Mouse (Mus musculus) neural tube, embryonic 10.5 days (tissue): ENCODE data around the gene Parp8.
"Not testable (repeated sequence)": the region's sequence is repeated elsewhere in the genome, so short reads cannot be mapped to it uniquely, and the experiment has no call there.

Experiments
- DNase-seq: peaks from one replicate; pipeline ENCODE4 v3.0.0-alpha.2; 2017; ENCODE audit warnings: low spot score; ENCODE audit errors: extremely low spot score

The Parp8 gene

DNA sequence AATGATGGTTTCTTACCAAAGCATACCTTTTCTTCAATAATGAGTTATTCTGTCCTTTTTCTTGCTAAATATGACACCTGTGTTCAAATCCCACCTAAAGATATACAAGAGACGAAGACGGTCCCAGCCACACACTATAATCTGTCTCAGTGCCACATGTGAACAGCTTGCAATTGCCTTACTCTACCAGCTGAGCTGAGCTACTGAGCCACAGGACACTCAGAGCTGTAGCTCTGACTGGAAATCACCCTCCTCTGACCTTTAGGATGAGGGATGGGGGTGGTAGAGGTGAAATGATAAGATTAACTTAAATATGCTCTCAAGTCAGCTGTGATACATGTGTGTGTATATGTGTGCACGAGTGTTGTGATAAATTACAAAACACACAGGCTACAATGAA, 57.9 kb downstream of the Parp8 start:
- no peak for DNase-seq

DNA sequence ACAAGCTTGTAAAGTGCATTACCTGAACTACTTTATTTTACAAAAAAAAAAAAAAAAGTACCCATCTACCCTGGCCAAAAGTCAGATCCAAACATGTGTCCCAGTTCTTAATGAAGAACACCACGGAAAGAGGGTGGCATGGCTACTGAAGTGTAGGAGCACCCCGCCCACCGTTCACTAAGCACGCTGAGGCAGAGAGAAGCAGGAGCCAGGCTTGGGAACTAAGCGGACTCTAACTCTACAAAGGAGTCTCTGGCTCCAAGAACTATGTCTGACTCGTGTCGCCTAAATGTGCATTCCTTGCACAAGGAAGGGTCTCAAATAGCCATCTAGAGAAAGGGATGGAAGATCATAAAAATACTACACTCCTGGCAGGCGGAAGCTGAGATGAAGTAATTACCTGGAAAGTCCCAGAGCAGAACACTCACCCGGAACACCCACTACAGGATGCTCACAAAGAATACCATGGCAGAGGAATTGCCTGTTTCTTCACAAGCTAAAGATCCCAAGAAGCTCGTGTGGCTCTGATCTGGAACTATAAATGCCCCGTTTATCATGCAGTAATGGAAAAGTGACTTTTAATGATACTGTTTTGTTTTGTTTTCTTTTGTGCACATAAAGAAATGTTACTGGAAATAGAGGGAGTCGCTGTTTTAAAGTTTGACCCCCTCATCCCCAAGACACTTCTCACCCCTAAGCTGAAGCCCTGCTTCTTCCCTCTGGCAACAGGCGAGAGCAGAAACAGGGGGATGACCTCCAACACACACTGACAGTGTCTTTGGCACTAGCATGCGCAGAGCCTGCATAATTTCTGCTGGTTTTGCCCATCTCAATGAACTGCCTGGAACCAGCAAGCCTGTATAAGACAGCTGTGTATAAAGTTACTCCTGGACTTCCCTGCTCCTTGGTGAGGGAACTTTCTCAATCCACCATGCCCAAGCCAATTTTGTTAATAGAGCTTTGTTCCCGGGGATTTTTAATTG, 62.6 kb downstream of the Parp8 start:
- DNase-seq = no peak

DNA sequence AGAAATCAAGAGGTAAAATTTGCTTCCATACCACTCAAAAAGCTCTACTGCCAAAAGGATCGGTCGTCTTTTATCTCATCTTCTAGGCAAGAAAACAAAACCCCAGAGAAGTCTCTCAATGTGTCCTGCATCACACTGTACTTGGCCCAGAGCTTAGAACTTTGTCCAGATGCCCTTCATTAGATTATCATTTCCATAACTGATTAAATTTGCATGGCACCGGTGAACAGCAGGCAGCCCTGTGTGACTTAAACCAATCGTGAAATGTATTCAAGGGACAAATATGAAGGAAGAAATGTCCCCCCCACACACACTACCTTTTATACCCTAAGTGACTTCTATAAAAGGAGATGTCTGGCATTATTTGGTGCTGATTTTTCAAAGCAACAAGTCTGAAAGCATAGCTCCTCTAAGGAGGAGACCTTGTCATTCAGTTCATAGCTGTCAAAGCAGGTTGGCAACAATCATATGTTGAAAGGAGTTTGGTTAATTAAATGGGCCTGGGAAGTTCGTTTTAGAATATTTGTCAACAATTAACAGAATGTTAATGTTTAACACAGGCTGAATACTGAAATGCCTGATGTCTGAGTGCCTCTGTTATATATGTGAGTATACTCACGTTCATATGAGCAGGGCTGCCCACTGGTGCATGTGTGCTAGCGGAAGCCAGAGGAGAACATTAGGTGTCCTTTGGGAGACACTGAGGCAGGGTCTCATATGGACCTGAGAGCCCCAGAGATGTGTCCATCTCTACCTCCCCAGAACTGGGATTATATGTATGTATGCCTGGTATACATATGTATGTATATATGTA, 66.4 kb downstream of the Parp8 start:
- no peak for DNase-seq

DNA sequence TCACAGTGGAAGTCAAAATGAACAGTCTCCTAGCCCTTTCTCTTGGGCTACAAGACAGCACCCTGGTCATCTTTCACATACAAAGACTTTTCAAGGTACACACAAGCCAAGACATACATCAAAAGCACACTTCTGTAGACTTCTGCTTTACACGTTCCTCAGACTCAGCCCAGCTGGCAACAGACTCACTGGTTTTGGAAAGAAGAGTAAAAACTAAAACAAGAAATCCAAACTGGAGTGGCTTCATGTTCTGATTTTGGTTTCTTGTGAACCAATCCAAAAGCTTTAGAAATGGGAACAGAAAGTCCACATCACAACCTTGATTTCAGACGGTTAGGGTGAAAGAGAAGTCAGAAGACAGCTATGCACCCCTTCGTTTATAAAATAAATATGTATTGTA, 67.8 kb downstream of the Parp8 start:
- no peak for DNase-seq

DNA sequence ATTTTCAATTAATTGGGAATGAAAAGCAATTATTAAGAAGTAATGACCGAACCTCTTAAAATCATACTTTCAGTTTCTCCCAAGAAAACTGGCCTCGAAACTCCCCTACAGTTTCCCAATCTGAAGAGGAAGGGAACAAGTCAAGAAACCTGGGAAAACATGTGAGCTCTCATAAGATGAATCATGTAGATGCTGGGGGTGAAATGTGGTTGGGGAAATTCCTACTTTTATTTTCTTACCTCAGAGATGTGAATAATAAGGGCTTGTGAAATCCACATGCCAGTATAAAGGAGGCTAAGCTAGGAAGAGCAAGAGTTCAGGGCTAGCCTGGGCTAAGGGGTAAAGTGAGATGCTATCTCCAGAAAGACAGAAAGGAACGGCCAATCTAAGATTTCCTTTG, 74.0 kb downstream of the Parp8 start:
- no peak for DNase-seq

DNA sequence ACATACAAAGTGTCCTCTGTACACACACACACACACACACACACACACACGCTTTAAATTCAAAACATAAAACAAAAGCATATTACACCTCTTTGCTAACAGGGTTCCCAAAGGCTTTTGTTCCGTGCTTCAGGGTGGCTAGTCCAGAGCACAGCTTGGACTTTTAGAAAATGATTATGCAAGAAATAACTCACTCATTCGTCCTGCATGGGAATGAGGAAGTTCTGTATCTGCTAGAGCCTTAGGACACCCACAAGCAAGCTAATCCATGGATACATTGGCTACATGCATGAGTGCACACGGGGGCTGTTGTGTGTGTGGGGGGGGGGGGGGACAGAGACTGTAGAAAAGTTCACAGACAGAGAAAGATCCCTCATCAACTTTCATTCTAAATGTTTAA, 75.8 kb downstream of the Parp8 start:
- DNase-seq = no peak

DNA sequence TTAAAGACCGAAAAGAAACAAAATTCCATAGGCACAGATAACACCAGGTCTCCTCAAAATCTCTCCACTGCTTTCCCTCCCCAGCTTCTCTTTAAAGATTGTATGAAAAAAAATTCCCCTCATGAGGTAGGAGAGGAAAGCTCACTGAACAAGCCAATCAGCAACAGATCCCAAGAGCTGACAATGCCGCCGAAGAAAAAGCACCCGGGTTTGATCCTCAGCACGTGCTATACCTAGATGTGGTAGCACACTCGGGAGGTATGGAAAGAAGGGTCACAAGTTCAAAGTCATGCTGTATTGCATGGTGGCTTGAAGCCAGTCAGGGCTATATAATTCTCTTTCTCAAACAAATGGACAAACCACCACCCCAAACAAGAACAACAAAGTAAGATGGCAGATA, 76.3 kb downstream of the Parp8 start:
- no peak for DNase-seq

DNA sequence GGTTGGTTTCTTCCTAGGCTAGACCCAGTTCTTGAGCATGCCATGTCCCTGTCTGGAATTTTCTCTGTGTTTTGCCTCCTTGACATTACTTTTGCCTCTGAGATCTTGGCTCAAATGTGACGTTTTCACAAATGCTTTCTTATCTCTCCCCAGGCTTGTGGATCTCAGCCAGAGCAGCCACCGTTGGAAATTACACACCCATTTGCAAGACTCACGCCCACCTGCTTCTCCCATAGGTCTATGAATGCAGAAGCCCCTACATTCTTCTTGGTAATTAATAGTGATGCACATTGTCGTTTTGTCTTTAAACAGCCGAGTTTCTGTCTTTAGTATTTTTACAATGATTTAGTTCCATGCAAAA, 77.1 kb downstream of the Parp8 start:
- no peak for DNase-seq

DNA sequence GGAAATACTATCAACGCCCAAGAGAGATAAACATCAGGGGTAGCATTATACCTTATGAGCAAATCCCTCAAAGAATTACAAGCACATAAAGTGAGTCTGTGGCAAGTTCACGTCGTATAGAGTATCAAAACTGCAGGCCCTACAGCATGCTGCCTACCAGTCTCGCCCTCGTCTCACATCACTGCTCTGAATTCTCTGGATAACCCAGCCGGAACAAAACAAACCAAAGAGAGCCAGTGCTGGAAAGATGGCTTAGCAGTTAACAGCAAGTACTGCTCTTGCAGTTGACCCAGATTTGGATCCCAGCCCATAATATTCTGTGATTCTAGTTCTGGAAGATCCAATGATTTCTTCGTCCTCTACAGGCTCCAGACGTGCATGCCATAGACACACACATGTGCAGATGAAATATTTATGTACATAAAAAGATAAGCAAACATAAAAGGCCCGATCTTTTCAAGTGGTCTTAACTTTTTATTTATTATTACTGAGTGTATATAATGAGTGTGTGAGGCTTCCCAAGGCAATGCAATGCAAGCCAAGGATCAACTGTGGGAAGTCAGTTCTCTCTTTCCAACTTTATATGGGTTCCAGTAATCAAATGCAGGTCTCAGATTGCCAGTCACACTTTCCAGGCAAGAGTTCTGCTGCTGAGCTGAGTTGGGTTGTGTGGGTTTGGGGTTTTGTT, 77.6 kb downstream of the Parp8 start:
- DNase-seq = no peak

DNA sequence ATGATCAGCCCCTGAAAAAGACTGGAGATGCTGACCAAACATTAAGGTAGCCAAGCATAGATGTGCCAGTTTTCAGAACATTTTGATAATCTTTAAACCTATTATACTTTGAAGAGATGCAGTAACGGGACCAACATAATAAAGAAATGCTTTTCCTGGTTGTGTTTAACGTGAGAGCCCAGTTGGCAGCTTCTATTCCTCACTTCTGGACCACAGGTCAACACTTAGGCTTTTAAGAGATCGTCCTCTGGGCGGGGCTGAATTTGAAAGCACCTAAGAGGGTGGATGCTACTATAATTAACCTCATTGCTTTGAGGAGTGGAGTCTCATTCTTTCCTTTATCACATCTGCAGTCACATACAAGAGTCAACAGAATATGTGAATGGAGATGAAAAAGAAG, 78.8 kb downstream of the Parp8 start:
- DNase-seq = no peak

DNA sequence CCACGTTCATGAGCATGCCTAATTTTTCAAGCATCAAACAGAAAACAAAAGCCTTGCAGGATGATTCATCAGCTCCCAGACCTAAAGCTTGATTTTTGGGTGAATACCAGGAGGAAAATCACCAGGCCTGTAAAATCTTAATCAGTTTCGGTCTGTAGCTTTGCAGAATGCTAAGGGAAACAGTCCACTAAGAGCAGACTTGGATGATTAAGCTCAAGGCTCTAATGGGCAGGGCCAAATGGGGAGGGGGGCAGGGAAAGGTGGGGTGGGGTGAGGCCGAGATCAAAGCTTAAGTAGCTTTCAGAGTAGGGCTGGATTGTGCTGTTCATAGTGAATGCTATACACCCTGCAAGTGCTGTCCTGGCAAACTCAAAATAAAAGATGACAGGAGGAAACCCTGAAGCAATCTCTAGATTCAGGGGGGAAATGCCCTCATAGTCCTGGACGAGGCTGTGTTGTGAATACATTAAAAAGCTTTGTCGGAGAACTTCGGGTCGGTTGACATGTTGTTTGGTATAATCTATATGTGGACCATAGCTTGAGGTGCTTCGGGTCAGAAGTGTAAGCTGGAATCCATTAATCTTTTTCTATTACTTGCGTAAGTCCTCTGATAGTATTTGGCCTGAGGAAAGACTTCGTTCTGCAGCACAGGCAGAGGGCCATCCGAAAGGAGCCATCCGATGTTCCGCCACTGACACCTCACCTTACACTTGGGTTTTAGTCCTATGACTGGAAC, 83.9 kb downstream of the Parp8 start:
- DNase-seq = no peak

DNA sequence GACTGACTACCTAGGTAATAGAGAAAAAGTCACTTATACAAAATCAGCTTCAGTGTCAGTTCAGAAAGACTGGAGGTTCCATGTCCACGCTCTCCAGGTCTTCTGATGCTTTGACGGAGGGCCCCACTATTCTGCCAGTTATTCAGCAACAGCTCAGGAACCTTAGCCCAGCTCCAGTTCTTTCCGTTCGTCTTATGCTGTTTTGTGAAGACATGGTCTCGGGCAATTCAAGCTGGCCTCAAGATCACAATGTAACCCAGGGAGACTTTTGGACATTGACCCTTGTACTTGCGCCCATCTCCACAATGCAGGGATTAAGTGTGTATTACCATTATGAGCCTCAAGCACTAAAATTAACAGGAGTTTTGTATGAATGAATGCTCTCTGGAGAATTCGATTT, 84.6 kb downstream of the Parp8 start:
- DNase-seq = no peak

DNA sequence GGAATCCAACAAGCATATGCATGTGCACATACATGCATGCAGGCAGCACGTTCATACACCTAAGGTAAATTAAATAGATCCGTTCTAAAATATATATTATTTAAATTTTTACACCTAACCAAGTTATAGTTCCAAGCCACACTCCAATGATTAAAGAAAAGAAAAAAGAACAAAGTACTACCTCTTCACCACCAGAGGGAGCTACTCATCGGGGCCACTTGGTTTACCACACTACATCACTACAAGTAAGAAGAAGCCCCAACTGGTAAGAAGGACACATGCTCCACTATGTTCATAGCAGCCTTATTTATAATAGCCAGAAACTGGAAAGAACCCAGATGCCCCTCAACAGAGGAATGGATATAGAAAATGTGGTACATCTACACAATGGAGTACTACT, 88.3 kb downstream of the Parp8 start:
- DNase-seq = not testable (repeated sequence)

DNA sequence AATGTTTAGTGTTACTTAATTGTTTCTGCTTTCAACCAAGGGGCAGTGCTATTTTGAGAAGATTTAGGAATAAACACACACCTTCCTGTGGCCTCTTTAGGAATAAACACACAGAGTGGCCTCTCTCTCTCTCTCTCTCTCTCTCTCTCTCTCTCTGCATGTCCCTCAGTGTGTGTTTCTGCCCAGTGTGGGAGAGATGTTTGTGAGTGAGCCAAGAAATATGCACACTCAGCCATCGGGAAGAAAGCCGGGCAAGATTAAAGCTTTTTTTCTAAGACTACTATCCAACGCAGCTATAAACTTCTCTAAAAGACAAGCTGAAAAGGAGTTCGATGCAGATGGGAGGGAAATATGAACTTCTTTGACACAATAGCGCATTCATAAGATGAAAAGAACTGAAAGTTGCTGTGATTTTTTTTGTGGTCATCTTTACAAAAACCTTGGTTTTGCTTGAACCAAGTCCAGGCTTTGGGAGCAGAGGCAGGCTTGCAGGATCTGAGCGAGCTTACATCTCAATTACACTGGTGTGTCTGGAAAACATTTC, 107.9 kb downstream of the Parp8 start:
- DNase-seq = no peak

DNA sequence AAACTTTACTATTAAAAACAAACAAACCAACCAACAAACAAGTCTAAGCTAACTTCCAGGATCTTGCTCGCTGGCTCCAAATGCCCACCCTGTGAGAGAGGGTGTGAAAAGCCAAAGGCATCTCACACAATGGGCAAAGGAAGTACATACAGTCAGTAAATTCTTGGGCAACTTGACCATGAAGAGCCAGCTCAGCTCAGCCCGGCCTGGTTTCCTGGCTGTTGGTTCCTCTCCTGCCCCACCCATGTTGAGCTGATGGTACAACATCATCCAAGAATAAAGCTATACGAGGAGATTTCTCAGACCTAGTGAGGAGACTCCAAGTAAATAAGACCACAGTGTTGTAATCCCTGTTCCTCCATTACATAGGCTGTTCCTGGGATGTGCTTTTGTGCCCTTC, 117.1 kb downstream of the Parp8 start:
- no peak for DNase-seq

DNA sequence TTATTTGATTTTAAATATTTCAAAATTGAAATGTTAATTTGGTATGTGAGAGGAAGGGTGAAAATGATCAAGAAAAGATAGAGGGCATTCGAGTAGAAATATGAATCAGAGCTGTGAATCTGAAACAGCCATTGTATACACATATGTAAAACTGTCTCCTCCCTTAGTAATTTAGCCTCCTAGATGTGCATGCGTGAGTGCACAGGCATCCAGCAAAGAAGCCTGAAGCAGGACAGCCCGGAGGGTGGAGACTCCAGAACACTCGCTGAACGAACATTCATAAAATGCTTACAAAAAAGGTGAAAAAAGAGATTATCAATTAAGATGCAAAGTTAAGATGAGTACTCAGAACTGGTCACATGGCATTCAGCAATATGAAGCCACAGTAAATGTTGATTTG, 121.9 kb downstream of the Parp8 start:
- no peak for DNase-seq

DNA sequence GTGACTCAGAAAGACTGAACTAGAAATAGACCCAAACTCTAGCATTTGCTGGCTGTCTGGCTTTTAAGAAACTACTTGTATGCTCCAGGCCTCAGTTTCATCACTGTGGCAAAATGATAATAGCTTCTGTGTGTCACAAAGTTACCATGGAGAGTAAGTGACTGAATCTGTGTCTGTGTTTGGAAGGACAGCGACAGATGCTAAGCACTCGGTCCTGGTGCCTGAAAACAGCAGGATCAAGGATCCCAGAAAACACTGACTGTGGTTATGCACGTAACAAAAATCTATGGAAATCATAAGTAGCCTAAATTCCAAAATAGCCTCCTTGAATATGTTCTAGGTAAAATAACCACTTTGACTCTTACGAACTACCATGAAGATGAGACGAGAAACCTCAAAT, 126.9 kb downstream of the Parp8 start:
- no peak for DNase-seq

DNA sequence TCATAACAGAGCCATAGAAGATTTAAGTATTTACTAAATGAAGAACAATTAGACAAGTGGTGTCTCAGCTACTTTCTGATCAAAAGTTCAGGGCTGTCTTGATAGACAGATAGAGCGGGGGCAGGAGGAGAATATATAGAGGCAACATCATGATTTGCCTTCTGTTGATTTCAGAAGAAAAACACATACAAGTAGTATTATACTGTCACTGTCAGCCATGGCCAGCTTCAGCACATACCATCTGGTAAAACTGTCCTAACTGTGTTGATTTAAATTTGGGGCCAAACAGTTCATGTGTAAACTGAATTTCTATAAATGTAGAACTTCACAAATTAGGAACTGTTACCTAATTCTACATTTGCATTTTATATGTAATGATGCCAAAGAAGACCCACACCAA, 127.6 kb downstream of the Parp8 start:
- no peak for DNase-seq

DNA sequence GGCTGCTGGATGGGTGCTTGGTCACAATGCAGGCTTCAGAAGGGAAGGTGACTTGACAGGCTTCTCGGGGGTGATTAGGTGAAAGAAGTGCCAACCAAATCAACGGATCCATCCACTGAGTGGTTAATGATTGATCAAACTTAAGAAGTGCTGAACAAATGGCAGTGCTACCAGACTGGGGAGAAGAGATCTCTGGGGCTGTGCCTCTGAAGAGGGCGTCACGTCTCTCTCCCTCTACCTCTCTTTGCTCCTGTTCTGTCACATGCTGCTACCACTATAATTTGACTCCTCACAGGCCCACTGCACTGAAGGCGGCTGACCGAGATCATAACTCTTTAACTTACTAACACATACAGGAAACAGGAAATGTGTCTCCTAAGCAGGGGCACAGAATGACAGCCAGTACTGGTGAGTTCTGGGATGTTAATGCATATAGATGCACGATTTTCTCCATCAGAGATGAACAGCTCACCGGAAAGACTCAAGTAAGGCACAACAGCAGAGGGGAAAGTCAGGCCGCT, 140.9 kb downstream of the Parp8 start:
- no peak for DNase-seq

DNA sequence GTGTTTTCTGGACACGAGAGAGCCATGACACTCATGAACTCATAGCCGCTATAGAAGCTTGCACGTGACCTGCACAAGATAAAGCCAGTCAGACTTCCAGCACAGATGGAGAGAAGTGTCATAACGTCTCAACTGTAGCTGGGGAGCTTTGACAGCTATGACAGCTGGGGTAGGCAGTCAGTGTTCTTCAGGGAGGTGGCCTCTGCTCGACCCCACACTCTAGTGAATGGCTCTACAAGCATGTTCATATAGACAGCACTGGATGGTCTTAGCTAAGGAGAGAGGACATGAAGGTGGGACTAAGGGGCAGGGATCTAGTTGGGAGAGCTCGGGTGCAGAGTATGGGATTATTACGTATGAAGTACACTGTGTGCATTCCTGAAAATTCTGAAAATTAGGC, 143.1 kb downstream of the Parp8 start:
- DNase-seq = no peak
